Mouse (Mus musculus) kidney, postnatal 14 days (tissue): ENCODE data around the gene Otog.

Experiments
- DNase-seq: peaks from one replicate; pipeline ENCODE4 v3.0.0; 2022; ENCODE audit warnings: mixed read lengths

Gene Otog

DNA sequence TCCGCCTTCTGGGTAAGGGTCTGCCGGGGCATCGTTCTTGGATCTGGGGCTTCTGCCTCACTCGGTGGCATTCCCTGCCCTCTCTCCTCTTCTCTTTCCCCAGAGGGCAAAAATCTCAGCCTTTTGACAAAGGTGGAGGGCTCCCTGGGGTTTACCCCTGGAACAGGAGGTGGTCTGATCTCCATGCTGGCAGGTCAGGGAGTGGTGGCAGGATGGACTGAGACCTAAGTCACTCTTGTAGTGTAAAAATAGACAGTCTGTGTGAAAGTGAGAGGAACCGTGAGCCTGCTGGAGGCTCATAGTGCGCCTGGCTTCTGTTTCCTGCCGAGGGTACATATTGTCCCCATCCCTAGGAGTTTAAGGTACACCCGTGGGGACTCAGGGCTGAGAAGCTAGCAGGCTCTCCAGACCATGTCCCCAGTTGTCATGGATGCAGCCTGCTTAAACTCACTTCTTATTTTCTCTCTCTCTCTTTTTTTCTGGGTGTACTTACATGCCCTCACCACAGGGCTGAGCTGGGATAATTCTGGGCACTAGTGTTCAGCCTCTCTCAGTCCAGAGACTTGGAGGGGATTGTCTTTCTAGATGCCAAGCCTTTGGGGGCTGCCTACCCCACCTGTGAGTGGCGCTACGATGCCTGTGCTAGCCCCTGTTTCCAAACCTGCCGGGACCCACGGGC is 44.5 kb downstream of the Otog start:
- no peak for DNase-seq

DNA sequence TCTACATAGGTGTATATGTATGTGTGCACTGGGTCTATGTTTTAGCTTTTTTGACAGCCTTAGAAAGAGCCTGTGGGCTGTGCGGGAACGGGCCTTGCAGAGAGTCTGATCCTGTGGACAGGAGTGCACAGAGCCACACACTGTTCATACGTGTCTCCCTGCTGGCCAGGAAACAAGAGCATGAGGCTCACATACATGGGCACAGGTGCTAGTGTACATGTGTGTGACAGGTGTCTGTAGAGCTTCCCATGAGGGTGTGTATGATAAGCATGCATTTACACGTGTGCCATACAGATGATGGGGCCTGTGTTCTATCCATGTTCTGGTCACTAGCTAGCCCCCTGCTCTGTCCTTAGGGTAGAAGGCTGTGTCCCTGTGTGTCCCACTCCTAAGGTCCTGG is 45.6 kb downstream of the Otog start:
- DNase-seq: no peak

DNA sequence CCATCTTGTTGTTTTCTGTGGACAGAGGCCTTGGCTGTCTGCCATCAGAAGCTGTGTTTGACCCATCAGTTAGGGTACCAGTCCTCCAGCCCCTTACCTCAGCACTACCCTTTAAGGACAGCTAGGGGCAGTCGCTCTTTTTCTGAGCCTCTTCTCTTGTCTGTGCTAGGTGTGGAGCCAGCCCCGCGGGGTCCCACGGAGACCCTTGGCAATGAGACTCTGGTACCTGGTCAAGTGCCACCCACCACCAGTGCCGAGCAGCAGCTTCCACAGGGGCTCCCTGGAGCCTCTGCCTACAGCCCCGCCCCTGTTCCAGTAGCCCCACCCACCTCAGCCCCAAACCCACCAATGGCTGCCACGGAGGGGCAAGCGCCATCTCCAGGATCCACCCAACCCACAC is 46.3 kb downstream of the Otog start:
- no peak for DNase-seq

DNA sequence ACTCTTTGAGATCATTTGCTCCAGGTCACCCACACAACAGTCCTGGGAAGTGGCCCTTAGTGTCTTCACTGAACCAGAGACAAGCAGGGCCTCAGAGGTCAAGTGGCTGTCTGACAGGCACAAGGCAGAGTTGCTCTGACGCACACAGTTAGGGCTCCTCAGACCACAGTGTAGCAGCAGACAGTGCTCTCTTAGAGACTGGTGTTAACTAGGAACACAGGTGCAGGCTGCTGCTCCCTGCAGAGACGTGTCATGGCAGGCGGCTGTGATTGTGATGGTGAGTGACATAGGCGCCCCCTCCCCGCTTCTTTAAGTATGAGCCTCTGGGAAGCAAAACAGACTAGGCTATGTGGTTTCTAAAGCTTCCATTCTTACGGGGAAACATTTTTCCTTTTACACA is 55.5 kb downstream of the Otog start:
- no peak for DNase-seq

DNA sequence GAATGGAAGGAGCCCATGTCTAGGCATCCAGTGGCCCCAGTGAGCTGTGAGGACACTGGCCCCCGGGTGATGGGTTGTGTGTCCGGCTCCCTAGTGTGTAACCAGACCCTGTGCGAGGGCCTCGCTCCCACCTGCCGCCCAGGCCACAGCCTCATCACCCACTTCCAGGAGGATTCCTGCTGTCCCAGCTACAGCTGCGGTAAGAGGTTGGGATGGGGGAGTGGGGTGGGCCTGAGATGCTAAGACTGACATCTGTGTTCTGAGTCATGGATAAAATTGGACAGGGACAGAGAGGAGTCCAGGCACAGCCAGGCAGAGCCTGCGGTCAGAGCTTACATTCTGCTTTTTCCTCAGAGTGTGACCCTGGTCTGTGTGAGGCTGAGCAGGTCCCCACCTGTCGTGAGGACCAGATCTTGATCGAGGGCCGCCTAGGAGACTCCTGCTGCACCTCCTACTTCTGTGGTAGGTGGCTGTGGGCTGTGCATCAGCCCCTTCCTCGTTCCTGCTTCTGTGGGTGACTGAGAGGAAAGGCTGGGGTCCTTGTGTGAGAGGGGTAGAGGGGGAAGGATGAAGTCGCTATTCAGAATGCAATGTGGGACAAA is 60.3 kb downstream of the Otog start:
- DNase-seq: no peak

DNA sequence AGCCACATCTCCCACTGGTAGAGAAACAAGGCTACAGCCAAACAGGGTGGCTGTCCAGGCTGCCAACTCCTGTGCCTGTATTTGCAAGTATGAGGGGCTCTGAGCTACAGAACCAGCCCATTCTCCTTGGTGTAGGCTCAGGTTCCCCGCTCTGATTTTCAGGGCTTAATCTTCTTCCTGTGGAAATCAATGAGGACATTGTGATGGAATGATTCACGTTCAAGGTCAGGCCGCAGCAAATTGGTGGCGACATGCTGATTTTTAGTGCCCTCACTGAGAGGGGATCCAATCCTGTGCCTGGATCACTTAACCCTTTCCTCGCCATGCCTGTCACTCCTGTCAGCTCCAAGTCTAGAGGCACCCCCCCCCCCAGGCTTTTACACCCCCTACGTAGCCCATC is 72.7 kb downstream of the Otog start:
- DNase-seq: no peak

DNA sequence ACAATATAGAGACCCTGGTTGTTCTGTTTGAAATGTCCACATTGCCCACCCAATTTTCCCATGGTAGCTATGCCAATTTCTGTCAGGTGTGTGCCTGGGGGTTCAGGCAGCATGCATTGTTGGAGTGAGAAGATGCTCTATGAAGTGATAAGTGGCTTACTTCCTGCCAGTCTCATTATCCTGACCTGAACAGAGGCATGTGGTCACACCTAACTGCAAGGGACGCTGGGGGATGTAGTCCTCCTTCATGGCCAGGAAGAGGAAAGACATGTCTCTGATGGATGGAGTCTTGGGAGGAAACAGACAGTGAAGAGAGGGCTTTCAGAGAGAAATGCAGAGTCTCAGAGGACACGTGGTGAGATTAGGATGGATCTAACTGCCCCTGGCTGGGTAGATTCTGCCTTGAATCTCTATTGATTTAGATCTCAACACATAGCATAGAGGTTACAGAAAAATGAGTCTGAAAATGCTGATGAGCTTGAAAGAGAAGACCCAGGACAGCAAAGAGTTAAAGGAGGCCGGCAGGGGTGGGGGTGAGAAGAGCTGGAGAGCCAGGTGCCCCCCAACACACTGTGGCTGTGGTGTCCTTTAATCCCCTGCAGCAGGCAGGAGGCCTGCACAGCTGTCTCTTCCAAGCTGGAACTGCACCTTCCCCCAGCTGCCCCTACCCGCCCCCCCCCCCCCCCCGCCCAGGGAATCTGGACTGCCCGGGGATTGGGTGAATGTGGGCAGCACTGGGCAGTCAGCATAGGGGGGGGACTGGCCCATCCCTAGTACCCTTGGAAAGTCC is 73.6 kb downstream of the Otog start:
- DNase-seq: no peak

DNA sequence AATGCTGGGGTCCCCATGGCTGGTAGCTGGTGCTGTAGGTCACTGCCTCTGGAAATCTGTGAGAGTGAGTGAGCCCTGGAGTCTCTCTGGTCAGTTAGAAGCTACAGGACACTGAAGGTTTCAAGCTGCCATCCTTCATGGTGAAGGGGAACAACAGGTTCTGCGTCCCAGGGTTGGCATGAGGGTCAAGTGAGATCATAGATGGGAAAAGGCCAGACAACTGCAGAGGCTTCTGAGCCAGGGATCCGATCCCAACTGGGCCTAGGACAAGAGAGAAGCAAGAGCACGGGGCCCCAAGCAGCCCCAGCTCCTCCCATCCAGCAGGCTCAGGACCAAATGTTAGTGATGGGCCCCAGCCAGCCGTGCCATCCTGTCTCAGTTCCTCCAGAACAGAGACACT is 74.9 kb downstream of the Otog start:
- DNase-seq: no peak

DNA sequence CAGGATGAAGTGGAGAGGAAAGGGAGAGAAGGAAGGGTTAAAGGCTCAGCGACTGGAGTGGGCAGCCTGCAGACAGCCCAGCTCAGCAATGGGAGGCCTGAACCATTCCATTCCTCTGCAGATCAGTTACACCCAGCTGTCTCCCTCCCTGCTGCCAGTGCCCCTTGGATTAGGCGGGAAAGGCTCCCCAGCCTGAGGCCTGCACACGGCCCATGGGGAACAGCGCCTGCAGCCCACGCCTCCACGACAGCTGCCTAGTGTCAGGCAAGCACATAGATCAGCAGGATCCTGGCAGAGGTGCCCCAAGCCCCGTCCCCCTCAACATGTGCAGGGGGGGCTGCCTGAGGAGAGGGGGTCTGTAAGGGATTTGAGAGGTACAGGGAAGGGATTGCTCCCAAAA is 76.2 kb downstream of the Otog start:
- no peak for DNase-seq

DNA sequence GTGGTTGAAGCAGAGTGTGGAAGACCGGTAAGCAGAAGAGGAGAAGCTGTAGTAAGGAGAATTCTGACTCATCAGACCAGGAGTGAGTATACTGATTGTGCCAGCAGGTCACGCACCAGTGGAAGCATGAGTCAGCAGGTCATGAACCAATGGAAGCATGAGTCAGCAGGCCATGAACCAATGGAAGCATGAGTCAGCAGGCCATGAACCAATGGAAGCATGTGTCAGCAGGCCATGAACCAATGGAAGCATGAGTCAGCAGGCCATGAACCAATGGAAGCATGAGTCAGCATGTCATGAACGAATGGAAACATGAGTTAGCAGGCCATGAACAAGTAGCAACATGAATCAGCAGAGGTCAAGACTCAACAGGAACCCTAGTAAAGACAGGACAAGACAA is 80.5 kb downstream of the Otog start:
- no peak for DNase-seq

DNA sequence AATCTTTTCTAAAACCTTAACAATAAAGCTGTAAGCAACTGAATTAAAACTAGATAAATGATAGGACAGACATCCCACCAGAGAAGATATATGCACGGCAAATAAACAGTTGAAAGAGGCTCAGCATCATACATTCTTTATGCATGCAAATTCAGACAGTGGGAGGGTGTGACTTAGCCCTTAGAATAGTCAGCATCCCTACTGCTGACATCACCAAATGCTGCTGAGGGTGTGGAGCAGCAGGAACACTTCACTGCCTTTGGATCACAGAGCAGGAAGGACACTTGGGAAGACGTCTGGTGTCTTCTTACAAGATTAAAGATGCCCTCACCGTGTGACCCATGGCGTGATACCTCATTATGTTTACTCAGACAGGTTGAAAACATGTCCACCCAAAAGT is 87.1 kb downstream of the Otog start:
- DNase-seq: no peak

DNA sequence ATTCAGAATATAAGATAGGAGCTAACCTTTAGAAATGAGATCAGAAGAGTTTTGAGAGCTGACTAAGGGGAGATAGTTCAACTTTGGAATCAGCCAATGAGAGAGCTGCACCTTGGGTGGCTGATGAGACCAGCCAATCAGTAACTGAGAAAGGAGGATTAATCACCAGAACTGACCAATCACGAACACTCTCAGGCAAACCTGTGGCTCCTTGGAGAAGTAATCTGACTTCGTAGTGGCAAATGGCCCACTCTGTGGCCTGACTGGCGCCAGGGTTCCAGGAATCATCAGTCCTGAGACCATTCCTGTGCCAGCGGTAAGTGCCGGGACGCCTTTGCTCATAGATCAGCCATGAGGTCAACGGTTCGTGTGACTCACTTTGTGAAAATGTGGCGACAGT is 96.6 kb downstream of the Otog start:
- DNase-seq: no peak

DNA sequence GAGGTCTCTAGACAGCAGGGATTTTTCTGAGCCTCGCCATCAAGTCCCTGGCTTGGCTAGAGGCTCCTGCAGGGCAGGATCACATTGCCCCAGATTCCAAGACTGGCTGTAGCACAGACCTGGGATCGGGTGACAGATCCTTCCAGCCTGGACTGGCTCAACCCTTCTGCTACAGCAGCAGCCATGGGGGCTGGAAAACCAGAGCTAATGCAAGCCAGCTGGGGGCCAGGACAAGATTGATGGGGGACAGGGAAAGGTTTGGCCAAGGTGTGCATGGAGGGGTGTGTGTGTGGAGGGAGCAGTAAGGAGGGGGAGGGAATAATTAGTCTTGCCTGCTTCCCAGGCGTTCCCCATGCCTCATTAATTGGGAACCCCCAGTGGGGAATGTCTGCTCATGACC is 99.0 kb downstream of the Otog start:
- no peak for DNase-seq

DNA sequence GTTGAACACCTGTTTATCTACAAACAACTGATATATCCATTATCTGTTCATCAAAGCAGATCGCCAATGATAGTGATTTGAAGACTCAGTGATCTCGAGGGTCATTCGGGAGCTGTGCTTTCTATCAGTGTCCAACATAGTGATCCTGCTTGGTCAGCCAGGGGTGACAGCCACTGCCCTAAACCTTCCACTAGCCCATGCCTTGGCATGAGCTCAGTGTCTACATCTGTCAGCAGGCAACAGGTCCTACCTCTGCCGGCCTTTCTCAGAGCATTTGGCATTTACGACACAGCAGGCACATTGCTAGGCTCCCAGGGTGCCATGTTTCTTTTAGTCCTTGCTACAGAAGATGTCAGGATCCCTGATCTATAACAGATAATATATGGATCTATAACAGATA is 99.5 kb downstream of the Otog start:
- DNase-seq: no peak

DNA sequence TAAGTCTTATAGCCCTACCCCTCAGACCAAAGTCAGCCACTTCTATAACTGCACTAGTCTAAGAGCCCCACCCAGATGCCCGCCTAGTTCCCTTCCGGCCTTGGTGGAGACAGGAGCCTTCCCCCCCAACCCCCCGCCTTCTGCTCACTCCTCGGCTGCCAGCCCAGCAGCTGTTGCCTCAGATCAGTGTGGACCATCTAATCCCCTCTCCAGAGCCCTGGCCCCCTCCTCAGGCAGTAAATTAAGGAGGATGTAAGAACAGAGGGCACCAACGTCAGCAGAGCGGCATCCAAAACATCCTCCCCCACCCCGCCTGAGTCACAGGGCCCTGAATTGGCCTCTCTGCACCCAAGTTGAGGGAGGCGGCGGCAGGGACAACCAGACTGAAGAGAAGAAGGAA is 100.7 kb downstream of the Otog start:
- DNase-seq: no peak

DNA sequence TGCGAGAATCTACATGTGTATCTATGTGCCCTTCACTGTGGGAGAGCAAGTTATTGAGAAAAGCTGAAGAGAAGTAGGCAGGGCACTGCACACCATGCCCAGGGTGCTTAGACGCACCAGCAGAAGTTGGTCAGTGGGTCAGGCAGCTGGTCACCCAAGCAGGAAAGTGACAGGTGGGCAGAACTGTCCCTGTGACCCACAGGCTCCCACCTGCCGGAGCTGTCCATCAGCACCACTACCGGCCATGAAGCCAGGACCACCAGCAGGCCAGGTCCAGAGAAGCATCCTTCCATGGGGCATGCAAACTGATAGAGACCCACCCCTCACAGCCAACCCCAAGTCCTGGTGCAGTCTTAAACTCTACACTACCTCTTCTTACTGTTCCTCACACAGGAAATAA is 106.9 kb downstream of the Otog start:
- no peak for DNase-seq

DNA sequence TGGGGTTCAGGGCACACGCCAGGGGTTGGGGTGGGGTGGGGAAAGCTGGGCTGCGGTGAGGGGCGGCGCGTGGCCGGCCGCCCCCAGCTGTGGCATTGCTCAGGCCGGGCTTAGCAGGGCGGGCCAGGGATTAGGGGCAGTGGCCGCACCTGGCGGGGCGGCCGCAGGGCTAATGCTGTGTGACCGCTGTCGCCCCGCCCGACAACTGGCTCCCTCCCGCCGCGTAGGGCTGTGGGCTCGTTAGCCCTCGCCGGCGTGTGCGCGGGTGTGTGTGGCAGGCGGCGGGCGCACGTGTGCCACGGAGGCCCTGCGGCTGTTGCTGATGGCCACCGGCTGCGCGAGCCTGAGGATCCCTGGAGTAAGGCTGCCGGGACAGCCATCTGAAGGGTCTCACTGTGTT is 108.0 kb downstream of the Otog start:
- no peak for DNase-seq

DNA sequence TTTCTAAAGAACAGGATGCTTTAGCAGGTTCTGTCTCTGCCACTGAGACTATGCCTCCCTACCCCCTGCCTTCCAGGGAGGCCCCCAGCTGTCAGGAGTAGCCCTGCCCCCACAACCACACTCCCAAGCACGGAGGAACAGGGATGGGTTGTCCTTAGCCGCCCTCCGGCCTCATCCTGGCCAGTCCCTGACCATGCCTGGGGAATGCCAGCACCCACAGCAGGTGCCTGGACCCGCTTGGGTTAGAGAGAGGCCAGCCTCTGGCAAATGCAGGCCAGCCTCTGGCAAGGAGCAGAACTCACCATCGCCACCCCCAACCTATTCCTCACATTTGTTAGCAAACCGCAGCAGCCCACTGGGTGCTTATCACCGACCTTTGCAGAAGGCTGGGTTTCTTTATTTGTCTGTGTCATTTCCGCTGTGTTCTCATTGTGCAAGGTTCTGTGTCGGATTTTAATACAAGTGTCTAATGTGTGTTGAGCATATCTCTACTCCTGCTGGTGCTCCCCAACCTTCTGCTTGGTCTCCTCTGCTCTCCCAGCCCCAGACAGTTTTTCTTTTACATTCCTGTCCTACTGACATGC is 109.4 kb downstream of the Otog start:
- no peak for DNase-seq

DNA sequence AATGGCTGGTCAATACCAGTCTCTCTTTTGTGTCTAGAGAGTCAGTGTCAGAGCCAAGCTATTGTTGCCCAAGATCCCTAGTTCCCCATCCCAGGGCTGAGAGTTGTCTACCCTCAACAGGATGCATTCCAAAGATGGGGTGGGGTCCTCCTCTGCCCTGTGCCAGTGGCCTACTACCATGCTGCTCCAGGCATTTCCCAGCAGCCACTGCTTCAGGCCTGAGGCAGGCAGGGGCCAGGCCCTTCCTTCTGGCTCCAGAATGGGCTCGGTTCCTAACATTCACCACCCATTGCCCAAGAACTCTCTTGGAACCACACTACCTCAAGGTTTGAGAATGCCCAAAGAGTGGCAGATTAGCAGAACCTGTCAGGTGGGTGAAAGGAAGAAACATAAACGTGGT is 112.0 kb downstream of the Otog start:
- DNase-seq: no peak

DNA sequence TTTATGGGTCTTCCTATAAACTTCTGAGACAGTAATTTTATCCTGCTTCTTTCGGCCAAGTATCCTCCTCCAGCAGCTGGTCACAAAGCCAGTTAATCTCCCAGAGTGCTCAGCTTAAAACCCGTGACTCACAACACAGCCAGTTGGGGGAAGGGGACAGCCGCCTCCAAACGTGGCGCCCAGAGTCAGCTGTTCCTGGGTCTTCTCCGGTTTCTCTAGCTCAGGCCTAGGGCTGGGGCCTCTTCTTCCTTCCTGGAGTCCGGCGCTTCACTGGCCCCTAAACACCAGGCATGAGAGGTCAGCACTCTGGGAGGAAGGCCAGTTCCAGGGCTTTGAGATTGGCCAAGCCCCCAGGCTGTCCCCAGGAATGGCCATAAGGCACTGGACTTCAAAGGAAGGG is 112.4 kb downstream of the Otog start:
- no peak for DNase-seq

DNA sequence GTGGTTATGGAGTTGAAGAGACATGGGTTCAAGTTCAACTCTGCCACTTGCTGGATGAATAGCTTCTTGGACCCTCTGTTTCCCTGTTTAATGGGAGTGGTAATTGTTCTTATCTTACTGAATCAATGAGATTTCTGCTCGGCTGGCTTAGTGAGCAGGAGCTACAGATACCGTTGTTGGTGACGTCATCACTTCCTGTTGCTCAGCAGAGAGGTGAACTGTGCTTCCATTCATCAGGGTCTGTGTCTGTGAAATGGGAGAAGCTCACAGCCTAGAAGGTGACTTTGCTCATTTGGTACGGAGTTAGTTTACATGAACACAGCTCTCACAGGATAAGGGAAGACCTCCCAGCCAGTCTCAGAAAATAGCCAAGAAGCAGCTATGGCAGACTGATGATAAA is 113.1 kb downstream of the Otog start:
- DNase-seq: no peak
